Mouse (Mus musculus): ENCODE data around the gene Crygf.

GRCm38 (mm10) chr1:65926294-65926693, at the start of gene Crygf:
- TF ChIP-seq POLR2A (IDR thresholded peaks at IDR 0.05; ENCODE audit: borderline replicate concordance, insufficient read depth, low read length) (no peak), CTCF (IDR thresholded peaks at IDR 0.05; ENCODE audit: borderline replicate concordance, insufficient read depth, low read depth, low read length) (no peak)
